Mouse (Mus musculus) thymus, postnatal 25 days (tissue): ENCODE results near the gene Txlnb.

ENCODE experiments used
- DNase-seq: peaks from one replicate; pipeline ENCODE4 v3.0.0; 2022

The Txlnb gene

DNA sequence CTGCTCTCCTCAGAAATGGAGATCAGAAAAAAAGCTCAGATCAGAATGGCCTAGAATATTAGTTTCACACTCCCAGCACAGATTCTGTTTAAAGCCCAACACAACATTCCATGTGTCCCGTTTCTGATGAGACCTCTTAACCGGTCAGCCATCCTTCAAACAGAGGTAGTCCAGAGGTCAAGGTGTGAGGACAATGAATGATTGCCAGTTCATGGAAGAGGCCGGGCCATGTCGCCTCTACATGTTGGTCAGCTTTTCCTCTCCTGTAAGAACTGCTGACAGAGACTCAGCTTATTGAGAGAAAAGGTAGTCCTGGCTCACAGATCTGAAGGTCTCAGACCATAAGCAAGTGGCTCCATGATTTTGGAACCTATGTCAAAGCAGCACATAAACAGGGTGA lies 33.2 kb downstream of the Txlnb start:
- no peak for DNase-seq

DNA sequence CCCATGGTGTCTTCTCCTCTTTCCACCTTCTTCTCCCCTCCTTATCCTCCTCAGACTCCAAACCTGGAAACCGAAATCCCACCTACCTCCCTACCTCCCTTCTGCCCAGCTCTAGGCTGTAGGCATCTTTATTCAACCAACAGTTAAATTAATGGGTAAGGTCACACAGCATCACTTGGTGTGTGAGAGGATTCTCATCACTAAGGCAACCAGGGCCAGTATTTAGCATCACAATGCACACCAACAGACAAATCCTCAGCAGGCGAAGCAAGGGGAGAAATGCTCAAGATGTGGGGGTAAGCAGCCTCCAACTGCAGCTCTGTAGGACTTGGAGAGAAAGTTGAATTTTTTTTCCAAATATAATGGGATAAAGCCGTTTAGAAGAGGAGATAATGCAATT lies 35.0 kb downstream of the Txlnb start:
- no peak for DNase-seq

DNA sequence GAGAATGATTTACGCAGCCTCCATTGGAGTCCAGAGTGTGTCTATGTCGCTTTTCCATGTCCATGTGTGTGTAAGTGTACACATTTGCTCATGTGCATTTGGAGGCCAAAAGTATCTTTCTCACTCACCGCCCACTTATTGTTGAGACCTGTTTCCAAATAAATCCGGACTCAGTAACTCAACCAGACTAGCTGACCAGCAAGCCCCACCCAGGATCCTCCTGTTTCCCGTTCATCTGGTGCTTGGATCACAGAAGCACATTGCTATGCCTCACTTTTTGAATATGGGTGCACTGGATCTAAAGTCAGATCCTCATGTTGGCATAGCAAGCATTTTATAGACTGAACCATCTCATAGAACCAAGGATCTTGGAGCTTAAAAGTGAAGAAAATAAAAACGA lies 39.0 kb downstream of the Txlnb start:
- no peak for DNase-seq

DNA sequence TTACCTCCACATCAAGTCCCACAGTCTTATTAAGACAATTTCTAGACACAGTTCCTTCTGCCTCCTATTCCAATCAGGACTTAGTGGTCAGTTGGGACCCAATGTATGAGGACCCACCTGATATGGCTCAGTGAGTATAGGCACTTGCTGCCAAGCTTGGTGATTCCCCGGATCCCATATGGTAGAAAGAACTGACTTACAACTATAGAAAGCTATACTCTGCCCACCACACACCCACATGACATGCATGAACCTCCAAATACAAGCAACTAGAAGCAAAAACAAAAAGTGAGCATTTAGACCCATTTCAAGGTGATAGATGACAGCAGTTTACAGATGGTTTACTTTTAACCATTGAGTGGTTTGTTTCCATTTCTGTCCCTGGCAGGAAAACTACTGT lies 40.2 kb downstream of the Txlnb start:
- DNase-seq = no peak

DNA sequence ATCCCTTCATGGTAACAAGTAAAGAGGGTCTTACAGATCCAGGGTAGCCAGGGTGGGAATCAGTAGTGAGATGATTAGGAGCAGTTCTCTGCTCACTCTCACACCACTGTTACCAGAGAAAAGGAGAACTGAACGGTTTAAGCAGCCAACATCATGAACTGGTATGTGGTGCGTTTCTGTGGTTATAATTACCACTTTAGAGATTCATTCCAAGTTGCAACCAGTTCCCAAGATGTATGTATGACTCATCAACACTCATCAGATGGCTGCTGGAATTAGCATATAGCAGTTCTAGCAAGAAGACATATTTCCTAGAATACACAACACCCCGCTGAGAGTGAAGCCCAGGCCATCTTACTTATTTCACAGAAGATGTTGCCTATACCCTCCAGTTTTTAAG lies 46.0 kb downstream of the Txlnb start:
- DNase-seq = no peak

DNA sequence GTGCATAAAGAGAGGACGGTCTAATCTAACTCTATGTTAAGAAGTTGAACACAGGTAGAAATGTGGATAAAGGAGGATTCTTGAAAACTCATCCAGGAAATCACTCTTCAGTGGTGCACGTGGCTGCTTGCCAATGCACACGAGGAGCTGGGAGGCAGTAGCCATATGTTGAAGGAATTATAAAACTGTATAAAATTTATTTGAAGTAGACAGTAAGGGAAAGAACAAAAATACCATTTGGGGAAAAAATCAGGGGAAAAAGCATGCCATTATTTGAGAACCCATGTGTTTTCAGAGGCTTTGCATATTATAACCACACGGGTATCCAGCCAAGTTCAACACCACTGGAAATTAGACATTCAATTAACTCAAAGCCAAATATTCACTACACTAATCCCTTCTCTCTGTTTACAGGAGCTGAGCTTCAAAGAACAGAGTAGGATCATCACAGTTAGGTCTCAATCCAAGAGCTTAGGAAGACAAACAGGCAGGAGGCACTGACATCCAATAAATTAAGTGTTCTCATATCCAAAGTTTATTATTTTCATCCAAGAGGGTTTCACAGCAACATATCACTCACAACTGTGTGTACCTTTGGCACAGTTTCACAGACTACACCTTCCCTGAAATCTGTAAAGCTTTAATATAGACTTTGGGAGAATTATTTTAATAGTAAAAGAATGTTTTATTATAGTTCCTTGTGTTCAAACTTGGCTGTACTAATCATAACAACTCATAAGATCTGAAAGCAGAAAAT lies 48.9 kb downstream of the Txlnb start:
- no peak for DNase-seq

DNA sequence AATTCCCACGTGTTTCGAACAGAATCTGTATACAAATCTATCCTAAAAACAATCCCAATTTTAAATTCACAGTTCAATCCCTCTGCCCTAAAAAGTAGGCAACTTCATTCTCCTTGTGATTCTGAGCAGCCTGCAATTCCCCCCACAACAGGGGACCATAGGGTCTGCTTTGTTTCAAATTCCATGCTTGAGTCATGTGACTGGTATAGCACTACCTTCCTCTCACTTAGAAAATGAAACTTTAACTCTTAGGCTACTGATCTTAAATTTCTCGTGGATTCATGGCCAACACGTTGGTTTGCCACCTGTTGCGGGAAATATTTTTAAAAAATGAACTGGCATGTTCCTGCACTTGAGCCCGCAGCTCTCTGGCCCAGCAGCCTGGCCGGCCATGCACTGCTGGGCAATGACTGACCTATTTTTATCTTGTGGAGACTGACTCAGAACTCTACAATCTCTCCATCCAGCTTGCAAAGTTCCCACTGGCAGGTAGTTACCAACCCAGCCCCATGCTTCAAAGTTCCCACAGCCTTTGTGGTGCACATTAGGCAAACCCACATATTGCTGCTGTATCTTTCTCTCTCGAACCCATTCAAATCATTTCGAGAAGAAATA lies 61.7 kb downstream of the Txlnb start:
- DNase-seq = no peak

DNA sequence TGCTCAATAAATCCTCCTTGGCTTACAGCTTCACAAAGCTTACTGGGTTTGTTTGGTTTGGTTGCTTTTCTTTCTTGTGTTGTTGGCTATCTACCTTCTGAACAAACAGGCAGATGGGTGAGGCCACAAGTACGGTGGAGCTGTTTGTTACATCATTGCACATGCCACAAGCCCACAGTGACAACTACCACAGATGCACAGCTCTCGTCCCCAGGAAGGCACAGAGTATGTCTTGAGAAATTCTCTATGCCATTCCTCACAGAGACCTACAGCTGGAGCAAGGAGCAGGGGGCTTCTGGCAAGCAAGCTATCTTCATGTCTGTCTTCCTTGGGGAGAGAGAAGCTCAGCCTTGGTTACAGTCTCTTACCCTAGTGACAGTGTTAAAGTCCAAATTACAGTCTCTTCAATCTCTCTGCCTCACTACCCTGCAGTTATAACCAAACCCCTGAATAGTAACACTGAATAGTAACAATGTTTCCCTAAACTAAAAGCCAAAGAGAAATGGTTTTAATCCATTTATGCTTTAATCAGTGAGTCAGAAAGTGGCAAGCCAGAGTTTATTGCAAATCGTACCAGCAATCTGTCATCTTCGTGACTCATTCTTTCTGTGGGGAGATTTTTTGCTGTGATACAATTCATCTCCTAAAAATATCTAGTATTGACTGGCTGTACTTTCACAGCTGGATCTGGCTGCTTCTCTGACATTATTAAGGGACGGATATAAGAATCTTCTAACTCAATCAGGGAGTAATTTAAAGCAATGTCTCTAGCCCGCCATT lies 64.9 kb downstream of the Txlnb start:
- no peak for DNase-seq

DNA sequence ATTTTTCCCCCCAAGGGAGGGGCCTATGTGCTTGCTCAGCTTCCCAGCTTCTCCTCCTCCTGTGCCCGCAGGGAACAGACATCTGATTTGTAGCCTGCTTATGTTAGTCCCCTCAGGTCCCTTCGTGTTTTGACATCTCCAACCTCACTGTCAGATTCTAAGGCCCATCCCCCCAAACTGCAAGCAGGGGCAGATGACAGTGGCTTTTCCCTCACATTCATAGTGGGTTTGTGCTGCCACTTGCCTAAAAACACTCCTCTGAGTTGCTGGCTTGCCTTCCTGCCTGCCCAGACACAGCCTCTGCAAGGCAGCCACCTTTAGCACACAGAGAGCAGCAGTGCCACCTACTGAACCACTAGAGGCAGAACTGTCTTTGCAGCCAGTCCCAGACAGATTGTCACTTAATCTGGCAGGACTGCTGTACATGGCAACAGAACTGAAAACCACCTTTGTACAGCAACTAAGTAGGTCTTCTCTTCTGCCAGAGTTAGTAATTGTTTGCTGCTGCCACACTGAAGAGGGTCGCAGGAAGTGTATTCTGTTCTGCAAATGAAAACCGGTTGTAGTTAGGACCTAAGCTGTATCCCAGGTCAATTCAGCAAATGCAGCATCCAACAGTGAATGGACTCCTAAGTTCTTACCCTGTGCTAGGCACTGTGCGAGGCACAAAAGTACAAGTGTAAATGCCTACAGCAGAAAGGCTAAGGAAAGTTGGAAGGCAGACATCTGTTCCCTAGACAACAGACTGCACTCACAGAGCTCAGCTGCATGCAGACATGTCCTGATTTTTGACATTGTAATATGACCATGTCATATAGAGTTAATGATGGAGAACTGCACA lies 74.0 kb downstream of the Txlnb start:
- DNase-seq = peak; percentile 60

DNA sequence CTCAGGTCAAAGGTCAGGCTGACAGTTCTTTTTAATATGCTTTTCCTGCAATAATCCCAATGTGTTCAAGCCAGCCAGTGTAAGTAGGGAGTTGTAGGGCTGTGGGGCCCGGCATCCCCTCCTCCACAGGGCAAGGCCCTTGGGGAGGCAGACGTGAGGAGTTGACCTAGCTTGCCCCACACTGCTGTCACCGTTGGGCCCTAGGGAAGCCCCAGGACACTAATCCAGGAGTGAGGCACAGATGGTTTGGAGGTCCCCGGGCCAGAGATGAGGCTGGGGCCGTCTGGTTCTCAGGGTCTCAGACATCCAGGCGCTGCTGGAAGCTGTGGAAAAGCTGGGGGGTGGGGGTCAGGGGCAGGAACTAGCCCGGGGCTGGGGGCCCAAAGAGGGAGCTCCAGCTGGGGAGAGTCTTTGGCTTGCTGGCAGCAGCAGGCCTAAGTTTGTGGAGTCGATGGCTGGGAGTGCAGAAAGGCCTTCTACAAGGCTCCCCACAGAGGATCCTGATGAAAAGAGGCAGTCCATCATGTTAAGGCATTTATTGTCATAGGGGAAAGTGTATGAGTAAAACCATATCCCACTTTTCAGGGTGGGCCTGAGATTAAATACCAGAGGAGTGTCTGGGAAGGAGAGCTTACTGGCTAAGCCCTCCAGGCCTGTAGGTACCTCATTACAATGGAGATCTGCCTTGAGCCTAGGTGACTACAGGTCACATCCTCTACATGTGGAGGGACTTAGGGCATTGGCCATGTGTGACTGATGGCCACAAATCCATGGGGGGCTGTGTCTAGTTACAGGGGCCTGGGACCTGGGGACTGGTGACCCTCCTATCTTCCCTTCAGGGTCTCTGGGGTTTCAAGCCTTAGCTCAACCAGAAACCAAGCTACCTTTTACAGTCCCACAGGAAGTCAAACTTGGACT lies 82.2 kb downstream of the Txlnb start:
- no peak for DNase-seq

DNA sequence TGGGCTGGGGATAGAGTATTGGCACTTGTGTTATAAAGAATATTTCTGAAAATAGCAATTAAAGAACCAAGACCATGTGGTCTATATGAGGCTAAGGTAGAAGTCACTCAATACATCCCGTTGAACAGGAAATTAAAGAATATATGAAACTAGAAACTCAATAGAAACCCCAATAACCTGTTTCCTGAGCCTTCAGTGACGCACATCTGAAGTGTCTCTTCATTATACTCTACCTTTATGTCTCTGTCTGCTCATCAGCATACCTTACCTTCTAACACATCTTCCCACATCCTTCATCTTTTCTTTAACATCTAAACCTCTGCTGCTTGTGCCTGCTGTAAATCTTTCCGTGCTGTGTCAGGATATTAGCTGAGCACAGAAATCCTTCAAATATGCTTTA lies 84.0 kb downstream of the Txlnb start:
- DNase-seq = no peak

DNA sequence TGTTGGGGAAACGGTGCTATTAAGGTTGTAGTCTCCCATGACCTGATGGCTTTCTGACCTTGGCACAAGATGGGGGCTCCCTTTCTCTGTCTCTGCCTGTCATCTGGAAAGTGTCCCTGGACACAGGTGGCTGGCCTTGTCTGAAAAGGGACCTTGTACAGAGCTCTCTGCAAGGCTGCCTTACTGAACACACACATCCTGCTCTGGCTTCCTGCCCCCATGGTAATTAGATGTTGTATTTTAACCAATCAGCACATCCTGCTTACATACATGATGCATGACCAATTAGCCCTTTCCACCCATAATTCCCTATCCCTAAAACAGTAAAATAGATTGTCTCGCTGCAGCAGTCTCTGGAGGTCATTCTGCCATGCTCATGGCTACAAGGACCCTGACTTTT lies 84.7 kb downstream of the Txlnb start:
- no peak for DNase-seq
